Mouse (Mus musculus): ENCODE data around the gene Smad1.

Smad1 gene

GRCm38 (mm10) chr8:79351916-79352315, 47.4 kb downstream of the Smad1 start:
- DNase-seq: no peak

- DNase-seq: peak in 1 of 2 experiments; percentile 14
Observed at GRCm38 (mm10) chr8:79350805-79351204, 48.5 kb downstream of the Smad1 start.

GRCm38 (mm10) chr8:79350094-79350593, 49.2 kb downstream of the Smad1 start:
- peak; percentile 44 to 49 for DNase-seq

- DNase-seq: peak in 1 of 2 experiments; percentile 24
Observed at GRCm38 (mm10) chr8:79346414-79346813, 52.9 kb downstream of the Smad1 start.

GRCm38 (mm10) chr8:79345856-79346255, 53.5 kb downstream of the Smad1 start:
- peak in 1 of 2 experiments; percentile 13 for DNase-seq

GRCm38 (mm10) chr8:79341236-79341635, 58.1 kb downstream of the Smad1 start:
- DNase-seq: no peak

- DNase-seq: peak; percentile 55 to 64
Observed at GRCm38 (mm10) chr8:79339555-79339954, 59.8 kb downstream of the Smad1 start.

- DNase-seq: no peak
Observed at GRCm38 (mm10) chr8:79338619-79339018, 60.7 kb downstream of the Smad1 start.

GRCm38 (mm10) chr8:79332109-79332900, 67.0 kb downstream of the Smad1 start:
- no peak for DNase-seq

GRCm38 (mm10) chr8:79331571-79331970, 67.7 kb downstream of the Smad1 start:
- no peak for DNase-seq

- no peak for DNase-seq
Observed at GRCm38 (mm10) chr8:79331017-79331416, 68.3 kb downstream of the Smad1 start.

- DNase-seq: no peak
Observed at GRCm38 (mm10) chr8:79329735-79330134, 69.6 kb downstream of the Smad1 start.

GRCm38 (mm10) chr8:79329182-79329581, 70.1 kb downstream of the Smad1 start:
- DNase-seq: no peak

GRCm38 (mm10) chr8:79325510-79325909, 73.8 kb downstream of the Smad1 start:
- DNase-seq: peak in 1 of 2 experiments; percentile 64

- DNase-seq: no peak
Observed at GRCm38 (mm10) chr8:79324928-79325327, 74.4 kb downstream of the Smad1 start.

GRCm38 (mm10) chr8:79324036-79324435, 75.3 kb downstream of the Smad1 start:
- no peak for DNase-seq

GRCm38 (mm10) chr8:79323121-79323520, 76.2 kb downstream of the Smad1 start:
- DNase-seq: peak; percentile 17 to 58

GRCm38 (mm10) chr8:79310801-79311200, 88.5 kb downstream of the Smad1 start:
- no peak for DNase-seq

- DNase-seq: no peak
Observed at GRCm38 (mm10) chr8:79305941-79306340, 93.4 kb downstream of the Smad1 start.

- DNase-seq: peak; percentile 24 to 37
Observed at GRCm38 (mm10) chr8:79301548-79301947, 97.8 kb downstream of the Smad1 start.

GRCm38 (mm10) chr8:79299704-79300103, 99.6 kb downstream of the Smad1 start:
- peak; percentile 47 to 60 for DNase-seq

- peak; percentile 84 to 88 for DNase-seq
Observed at GRCm38 (mm10) chr8:79297763-79298162, 101.6 kb downstream of the Smad1 start.

GRCm38 (mm10) chr8:79295276-79296105, 103.8 kb downstream of the Smad1 start:
- DNase-seq: no peak

Measured in kidney, postnatal 25 days (tissue).